Mouse (Mus musculus) embryonic fibroblast, embryonic 13.5 days (primary cell): ENCODE measurements around the gene Hacl1. TPM values are rescaled to one million over a fixed set of nuclear protein-coding genes. Genes with fewer than 3 reads are reported as not detected.

Experiments
- H3K27ac ChIP-seq: 2 replicates; pipeline ENCODE4 v1.5.1; 2012; ENCODE audit warnings: low read length, control low read depth, inconsistent platforms; ENCODE audit not compliant: insufficient read depth
- H3K4me1 ChIP-seq: 2 replicates; pipeline ENCODE4 v1.6.1; 2011; ENCODE audit warnings: low read length; ENCODE audit not compliant: control insufficient read depth, insufficient read depth
- H3K4me3 ChIP-seq: 2 replicates; pipeline ENCODE4 v1.5.1; 2011; ENCODE audit warnings: mild to moderate bottlenecking, control low read depth, low read length; ENCODE audit not compliant: insufficient read depth
- CTCF ChIP-seq: IDR thresholded peaks from 2 replicates; pipeline ENCODE4 v1.5.1; 2011; ENCODE audit warnings: mild to moderate bottlenecking, control low read depth, low read length, moderate library complexity, borderline replicate concordance; ENCODE audit not compliant: insufficient read depth
- POLR2A ChIP-seq: IDR thresholded peaks from 2 replicates; pipeline ENCODE4 v1.6.1; 2011; ENCODE audit warnings: low read depth, mild to moderate bottlenecking, control low read depth, low read length, moderate library complexity
- polyA plus RNA-seq: library from polyadenylated mRNA; stranded (reverse); fragments of >200 nt; gene quantifications from 2 replicates; pipeline ENCODE4 v1.2.4, GENCODE M21; 2011; ENCODE audit warnings: low read depth; ENCODE audit not compliant: missing spikeins, insufficient read length

Hacl1 gene
- polyA plus RNA-seq, 1 experiment: 11.0 TPM

- TF ChIP-seq CTCF (no peak), POLR2A (no peak)
- Histone ChIP-seq H3K27ac (no peak overlapping the region), H3K4me1 (no peaks in the 10 kb centered on the region)
Measured at GRCm38 (mm10) chr14:31577966-31578735, 62.9 kb downstream of the Hacl1 start.

GRCm38 (mm10) chr14:31576846-31577697, 64.0 kb downstream of the Hacl1 start:
- TF ChIP-seq POLR2A (no peak), CTCF (no peak)
- H3K4me3 ChIP-seq: no peak overlapping the region
- no peaks in the 10 kb centered on the region for H3K4me1 ChIP-seq
- H3K27ac ChIP-seq: no peak overlapping the region

More at GRCm38 (mm10) chr14:31577966-31578735, 62.9 kb downstream of the Hacl1 start:
- H3K4me3 ChIP-seq: no peak overlapping the region

- TF ChIP-seq CTCF (no peak), POLR2A (no peak)
- H3K27ac ChIP-seq: no peak overlapping the region
- H3K4me1 ChIP-seq: no peaks in the 10 kb centered on the region
- no peak overlapping the region for H3K4me3 ChIP-seq
Measured at GRCm38 (mm10) chr14:31575866-31576265, 65.2 kb downstream of the Hacl1 start.

- no peak overlapping the region for H3K27ac ChIP-seq
- H3K4me1 ChIP-seq: no peaks in the 10 kb centered on the region
- no peak overlapping the region for H3K4me3 ChIP-seq
- TF ChIP-seq CTCF (no peak), POLR2A (no peak)
Measured at GRCm38 (mm10) chr14:31574903-31575665, 66.0 kb downstream of the Hacl1 start.

- no peak overlapping the region for H3K27ac ChIP-seq
- no peaks in the 10 kb centered on the region for H3K4me1 ChIP-seq
- no peak overlapping the region for H3K4me3 ChIP-seq
- TF ChIP-seq CTCF: no peak
- TF ChIP-seq POLR2A: no peak
Measured at GRCm38 (mm10) chr14:31572561-31573175, 68.4 kb downstream of the Hacl1 start.

GRCm38 (mm10) chr14:31571419-31571818, 69.7 kb downstream of the Hacl1 start:
- Histone ChIP-seq H3K4me3 (no peak overlapping the region), H3K4me1 (no peaks in the 10 kb centered on the region), H3K27ac (no peak overlapping the region)
- TF ChIP-seq CTCF: no peak
- TF ChIP-seq POLR2A: no peak

GRCm38 (mm10) chr14:31570131-31570951, 70.7 kb downstream of the Hacl1 start:
- Histone ChIP-seq H3K27ac (no peak overlapping the region), H3K4me1 (no peaks in the 10 kb centered on the region), H3K4me3 (no peak overlapping the region)
- TF ChIP-seq CTCF: no peak
- no peak for TF ChIP-seq POLR2A

- no peak overlapping the region for H3K4me3 ChIP-seq
- no peak overlapping the region for H3K27ac ChIP-seq
- no peak for TF ChIP-seq CTCF
- no peak for TF ChIP-seq POLR2A
- H3K4me1 ChIP-seq: no peaks in the 10 kb centered on the region
Measured at GRCm38 (mm10) chr14:31569151-31569631, 71.9 kb downstream of the Hacl1 start.
